Mouse (Mus musculus) mouse embryonic stem cell (cell line): Measurements from ENCODE around the gene Arntl.

Experiments
- in situ Hi-C, 2 experiments: fragments of 300-500 bp; cut with MboI; formaldehyde crosslinking; loops; 1 replicate in 1 of 2; 3 replicates in 1 of 2; pipeline ENCODE4 v1.14.3; 2019 to 2020; ENCODE audit warnings: low sequenced_read_pairs in 2 of 2, low pct_unique_long_range_greater_than_20kb in 1 of 2, mixed read lengths in 1 of 2; ENCODE audit not compliant: unreplicated experiment in 1 of 2

The Arntl gene

DNA sequence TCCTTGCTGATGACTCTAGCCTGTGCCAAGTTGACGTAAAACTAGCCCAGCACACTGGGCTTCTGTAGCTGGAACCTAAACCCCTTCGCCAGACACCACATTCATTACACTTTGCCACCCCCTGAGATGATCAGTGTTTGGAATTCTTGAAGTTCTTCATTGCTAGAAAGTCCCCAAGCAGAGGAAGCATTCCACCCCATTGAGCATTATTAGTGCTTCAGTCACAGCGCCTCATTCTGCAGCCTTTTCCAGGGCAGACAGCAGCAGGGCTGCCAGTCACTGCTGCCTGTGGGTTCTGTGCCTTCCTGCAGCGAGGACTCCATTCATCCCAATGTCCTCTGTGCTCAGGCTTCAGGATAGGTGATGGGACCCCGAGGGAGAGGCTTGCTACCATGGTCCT lies 37.9 kb downstream of the Arntl start:
- in situ Hi-C loops, result no loop called here

DNA sequence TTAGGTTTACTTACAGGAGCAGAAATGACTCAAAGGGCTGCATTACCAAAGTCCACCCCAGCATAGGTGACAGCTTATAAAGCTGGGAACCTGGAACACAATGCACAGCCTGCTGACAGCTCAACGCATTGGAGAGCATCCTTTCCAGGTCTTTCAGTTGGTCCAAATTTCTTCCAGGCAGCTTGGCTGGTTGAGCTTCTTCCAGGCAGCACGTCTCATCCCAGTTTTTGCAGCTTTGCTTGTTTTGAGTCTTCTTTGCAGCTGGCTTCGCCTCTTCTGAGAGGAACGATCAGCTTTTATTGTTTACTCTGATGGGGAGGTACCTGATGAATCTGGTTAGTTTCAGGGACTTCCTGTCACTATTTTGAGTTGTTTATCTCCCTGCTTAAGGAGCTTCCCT lies 39.2 kb downstream of the Arntl start:
- in situ Hi-C loops, result no loop called here

DNA sequence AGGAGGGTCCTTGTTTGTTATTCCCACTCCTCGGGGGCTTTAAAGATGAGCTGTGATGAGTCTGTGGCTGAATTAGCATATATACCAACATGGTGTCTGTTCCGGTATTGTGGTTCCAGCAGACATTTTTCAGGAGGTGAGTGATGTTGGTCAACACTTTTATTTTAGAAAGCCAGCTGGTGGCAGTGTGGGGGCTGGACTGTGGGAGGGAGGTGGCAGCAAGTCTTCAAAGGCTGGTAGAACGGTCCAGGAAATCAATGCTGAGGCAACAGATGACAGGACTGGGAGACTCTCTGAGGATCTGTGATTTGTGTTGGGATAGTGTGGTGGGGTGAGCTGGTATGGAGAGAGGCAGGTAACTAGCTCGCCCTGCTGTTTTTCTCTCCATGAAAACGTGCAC lies 39.9 kb downstream of the Arntl start:
- in situ Hi-C loops, result no loop called here

DNA sequence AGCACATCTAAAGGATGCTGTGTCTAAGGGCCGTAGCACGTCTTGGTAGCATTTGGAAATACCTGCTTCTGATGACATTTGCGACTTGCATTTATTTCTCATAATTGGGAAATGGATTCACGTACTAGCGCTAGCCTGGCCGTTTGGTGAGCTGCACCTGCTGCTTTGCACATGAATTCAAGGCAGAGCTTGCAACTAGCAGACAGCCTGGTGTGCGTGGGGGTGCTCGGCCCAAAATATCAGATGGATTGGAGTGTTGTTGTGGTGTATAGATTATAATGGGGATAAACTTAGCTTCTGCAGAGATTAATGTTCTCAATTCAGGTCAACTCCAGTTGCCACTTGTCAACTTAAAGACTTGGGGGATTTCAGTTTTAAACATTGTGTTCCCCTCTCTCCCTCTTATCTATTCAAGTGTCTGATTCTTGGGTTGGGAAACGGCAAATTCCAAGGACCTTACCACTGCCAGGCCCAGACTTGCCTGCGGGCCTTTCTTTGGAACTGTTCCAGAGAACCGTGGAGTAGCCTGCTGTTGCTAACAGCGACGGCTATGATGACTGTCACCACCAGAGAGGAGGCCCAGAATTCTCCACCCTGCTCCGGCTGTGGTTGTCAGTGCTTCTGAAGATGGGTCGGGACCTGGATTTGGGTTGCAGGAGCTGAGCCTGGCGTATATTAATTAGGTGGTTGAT lies 42.0 kb downstream of the Arntl start:
- in situ Hi-C loops, result no loop called here

DNA sequence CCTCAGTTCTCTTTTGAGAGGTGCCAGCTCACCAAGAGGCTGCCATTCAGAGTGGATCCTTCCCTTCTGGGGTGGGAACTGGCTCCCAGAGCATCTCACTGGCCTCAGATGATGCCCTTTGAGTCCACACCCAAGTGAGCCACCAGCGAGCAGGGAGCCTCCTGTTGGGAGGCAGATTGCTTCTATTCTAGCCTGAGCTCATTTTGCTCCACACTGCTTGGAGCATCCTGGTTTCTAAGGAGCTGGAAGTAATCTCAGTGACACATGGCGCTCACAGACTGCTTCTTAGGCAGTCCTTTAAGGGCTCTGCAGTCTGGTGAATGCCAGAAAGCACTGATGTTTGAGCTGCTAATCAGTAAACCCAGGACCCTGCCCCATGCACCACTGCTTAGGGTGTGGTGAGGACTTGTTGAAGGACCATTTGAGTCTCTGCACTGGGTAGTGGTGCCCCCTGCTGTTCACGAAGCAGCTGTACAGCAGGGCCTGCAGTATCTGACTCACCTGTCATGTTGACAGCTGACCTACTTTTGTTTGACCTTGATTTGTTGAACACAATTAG lies 43.2 kb downstream of the Arntl start:
- in situ Hi-C loops, result loop anchor here (5.0 to 25.0 kb wide), 4 partner anchors 103 to 563 kb away; partner anchors contain the start of gene Tead1 (in 1 of the 2)

DNA sequence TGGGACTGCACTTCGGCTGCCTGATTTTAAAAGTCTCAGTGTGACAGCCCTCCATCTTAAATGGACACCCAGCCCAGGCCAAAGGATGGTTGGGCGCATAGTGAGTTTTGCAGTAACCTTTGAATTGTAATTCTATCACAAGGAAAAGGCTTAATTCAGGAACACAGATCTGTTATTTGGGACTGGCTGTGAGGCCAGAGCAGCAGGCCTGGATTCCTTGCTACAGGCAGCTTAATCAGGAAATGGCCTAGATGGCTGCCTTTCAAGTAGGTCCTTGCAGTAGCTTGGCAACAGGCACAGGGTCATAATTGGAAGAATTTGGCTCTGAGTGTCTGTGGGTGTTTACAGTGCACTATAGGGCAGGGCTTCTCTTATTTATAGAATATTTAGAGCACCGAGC lies 43.7 kb downstream of the Arntl start:
- in situ Hi-C loops, result loop anchor here (5.0 to 25.0 kb wide), 4 partner anchors 104 to 564 kb away; partner anchors contain the start of gene Tead1 (in 1 of the 2)

DNA sequence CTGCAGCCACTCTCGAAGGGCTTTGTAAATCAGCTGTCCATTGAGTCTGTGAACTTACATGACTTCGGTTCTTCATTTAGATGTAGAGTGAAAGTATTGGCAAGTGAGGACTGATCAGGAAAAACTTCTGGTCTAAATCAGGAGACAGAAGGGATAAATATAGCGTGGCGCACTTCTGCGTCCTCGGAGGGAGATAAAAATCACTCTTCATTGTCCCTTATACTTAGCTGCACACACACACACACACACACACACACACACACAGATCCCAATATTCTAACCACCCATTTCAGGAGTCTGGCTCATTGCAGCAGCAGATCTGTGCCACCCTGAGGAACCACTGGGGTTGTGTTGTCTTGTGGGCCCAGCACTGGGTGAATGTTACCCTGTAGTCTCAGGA lies 44.3 kb downstream of the Arntl start:
- in situ Hi-C loops, result loop anchor here (5.0 to 25.0 kb wide), 4 partner anchors 104 to 564 kb away; partner anchors contain the start of gene Tead1 (in 1 of the 2)

DNA sequence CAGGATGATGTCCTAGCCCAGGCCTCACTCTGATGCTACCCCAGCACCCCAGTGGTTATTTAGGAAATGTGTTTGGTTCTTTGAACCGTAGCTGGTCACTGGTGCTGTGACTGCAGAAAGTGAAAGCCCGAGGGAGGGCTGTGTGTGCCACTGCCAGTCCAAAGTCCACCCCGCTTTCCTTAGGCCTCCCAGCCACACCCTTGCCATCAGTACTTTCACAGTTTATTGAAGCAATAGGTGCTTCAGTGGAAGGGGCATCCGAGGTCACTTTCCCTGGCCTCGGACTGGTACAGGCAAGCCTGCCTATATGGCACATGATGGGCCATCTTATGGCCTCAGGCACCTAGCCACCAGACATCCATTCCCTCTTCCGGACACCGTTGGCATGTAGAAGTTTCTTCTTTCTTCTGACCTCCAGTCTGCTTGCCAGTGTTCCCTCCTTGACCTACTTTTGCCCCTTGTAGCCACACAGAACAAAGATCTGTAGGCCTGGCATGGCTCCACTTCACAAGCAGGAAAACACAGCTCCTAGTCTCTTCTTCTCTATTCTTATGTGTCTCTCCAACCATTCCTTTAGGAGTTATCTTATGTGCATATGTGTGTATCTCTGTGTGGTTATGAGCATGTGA lies 46.6 kb downstream of the Arntl start:
- in situ Hi-C loops, result loop anchor here (5.0 to 25.0 kb wide), 4 partner anchors 107 to 567 kb away; partner anchors contain the start of gene Tead1 (in 1 of the 2)

DNA sequence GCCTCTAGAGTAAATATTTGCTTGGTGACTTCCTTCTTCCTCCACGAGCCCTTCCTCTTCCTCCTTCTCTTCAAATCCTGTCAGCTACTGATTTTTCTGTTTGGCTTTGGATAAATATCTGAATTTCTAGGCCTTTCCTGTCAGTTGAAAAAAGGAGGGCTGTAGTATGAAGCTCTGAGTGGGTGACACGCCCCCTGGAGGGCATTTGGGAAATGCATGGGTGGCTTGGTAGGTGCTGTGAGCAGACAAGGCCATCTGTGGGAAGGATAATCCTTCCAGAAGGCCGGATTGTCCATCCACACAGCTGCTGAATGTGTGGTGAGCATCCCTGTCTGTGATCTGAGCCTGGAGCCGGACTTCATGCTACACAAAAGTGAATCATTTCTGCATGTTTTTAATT lies 48.8 kb downstream of the Arntl start:
- in situ Hi-C loops, result loop anchor here (10.0 to 25.0 kb wide), 2 partner anchors 331 to 569 kb away; partner anchors contain the start of gene Tead1 (in 1 of the 2)

DNA sequence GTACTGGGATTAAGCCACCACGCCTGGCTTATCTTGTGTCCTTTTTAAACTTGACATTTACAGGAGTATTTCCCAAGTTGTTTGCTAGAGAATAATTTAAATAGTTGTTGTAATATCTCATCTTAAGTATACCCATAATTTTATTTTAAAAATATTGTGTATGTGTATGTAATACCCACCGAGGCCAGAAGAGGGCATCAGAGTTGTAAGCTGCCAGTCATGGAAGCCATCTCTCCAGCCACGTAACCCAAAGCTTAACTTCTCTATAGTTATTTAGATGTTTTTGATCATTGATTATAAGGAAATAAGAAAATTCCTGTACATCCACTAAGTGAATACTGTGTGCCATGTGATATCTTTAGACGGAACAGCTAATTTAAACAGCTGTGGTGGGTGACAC lies 51.2 kb downstream of the Arntl start:
- in situ Hi-C loops, result loop anchor here (10.0 to 25.0 kb wide), 2 partner anchors 334 to 571 kb away; partner anchors contain the start of gene Tead1 (in 1 of the 2)

DNA sequence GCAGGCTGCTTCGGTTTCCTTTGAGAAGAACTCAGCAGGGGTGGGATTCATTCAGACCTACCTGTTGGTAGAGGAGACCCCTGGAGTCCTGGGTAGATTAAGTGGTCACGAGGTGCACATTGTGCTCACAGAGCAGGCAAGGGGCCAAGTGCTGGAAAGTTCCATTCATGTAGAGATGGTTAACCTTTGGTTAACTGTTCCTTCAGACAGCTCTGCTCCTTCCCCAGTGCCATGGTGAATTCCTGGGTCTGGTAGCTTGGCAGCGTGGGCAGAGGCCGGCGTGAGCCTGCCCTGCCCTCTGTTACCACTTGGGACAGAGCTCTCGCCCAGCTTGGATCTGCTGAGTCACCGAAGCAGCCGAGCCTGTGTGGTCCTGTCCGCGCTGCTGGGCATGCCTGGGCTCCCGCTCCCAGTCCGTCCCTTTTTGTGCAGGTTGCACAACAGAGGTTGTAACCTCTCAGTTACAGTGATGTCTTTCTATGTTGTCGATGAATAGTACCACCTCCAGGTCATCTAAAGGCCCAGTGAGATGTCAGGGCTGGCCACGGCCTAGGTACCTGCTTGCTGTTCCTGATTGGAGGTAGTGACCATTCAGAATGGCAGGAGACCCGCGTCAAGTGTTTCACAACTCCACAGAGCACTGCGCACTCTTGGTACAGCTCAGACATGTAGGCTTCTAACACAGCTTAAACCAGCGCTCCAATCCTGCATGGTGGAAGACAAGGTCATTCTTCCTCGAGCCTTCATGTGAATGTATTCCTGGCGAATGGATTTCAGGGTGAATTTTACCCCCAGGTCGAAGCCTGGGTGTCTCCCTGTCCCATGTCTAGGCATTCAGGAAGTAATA lies 53.3 kb downstream of the Arntl start:
- in situ Hi-C loops, result loop anchor here in 1 of 2 experiments (25.0 kb wide), 1 partner anchor 573 kb away; the partner anchor contains the start of gene Tead1

DNA sequence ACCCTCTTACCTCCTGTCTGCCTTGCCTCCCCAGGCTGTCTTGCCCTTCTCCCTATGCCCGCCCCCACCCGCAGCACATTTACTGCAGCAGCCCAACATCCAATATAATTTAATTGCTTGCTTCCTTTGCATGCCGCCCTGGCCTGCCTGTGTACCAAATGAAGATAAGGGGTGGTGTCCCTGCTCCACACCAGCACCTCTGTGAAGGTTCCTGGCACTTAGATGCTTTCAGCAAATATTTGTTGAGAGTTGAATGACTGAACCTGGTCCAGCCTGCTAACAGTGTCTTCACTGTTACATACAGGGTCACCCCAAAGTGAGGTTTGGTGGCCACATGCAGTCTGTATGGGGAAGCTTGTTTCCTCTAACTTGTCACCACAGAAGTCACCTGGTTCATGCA lies 54.4 kb downstream of the Arntl start:
- in situ Hi-C loops, result loop anchor here in 1 of 2 experiments (25.0 kb wide), 1 partner anchor 574 kb away; the partner anchor contains the start of gene Tead1

DNA sequence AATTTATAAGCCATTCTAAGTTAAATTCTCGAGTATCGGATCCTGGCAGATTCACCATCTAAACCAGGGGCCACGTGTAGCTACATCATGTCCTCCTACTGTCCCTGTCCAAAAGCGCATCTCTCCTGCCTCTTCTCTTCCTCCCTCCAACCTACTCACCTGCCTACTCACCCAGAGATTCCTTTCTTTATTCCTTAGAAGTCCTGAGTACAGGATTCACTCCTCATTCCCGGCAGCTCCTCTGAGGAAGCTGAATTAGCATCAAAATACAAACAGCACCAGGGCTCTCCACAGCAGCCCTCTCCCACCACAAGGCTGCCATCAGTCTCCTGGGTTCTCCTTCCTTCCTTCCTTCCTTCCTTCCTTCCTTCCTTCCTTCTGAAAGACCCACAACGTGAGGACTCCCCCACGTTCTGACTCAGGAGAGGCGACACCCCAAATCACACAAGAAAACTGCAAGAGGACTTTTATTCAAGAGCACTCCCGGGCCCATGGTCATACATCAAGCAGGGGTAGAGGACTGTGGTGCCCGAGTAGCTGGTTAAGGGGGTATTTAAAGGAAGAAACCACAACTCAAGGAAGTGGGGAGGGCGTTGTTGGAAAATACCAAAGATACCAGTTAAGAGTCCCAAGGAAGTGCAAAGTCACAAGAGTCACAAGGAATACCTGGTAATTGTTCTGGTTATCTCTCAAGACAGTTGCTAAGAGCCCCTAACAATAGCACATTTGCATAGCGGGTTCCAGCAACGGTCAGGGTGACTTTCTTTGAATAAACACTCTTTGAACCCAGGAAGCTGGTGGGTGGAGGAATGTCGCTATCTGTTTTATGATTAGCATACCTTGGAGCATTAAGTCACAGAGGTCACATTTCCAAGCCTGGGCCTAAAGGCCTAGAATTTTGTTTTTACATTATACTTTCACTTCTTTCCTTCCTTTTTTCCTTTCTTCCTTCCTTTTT lies 55.5 kb downstream of the Arntl start:
- in situ Hi-C loops, result loop anchor here in 1 of 2 experiments (25.0 kb wide), 1 partner anchor 575 kb away; the partner anchor contains the start of gene Tead1

DNA sequence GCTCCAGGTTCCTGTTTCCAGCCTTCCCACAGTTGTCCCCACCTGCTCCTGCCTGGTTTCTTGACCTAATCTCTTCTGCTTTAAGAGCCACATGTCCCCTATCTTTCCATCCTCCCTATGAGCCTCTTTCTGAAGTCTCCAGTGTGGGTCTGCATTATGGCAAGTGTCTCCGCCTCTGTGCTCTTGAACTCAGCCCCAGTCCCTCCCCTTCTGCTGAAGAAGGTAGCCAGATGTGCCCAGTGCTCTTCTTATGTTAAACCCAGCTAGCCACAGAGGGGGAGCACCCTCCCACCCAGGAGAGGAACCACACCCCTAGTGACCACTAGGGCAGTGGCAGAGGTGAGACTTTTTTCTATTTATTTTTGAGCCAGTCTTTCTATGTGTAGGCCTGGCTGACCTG lies 56.7 kb downstream of the Arntl start:
- in situ Hi-C loops, result loop anchor here in 1 of 2 experiments (25.0 kb wide), 1 partner anchor 577 kb away; the partner anchor contains the start of gene Tead1

DNA sequence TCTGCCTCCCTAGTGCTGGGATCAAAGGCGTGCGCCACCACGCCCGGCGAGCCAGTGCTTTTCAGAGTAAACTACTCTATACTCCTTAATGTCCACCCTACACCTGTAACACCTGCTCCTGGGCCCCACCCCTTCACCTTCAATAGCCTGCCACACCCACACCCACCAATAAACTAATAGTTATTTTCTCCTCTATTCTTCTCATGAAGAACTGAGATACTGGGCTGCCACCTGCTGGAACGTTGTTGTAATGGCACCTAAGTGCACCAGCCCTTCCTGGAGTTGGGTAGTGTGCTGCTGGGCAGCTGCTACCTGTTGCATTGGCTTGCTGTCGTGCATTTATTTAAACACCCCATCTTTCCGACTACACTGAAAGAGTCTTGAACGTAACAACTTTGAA lies 61.0 kb downstream of the Arntl start:
- in situ Hi-C loops, result loop anchor here in 1 of 2 experiments (25.0 kb wide), 1 partner anchor 581 kb away; the partner anchor contains the start of gene Tead1

DNA sequence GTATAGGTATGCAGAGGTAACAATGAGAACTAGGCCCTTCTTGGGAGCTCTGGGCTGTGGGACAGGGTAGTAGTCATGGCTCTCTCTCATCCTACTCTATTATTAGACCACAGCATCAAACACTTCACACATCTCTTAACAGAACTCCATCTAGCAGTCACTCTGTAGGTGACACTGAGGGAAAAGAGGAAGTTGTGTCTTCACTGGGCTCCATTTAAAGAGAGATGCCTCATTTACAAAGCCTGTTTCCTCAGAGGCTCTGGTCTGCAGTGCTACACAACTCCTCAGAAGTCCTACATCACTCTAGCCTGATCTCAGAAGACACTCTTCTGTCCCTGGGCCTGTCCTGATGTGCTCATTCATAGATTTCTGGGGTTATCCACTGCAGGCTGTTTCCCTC lies 61.8 kb downstream of the Arntl start:
- in situ Hi-C loops, result loop anchor here in 1 of 2 experiments (25.0 kb wide), 1 partner anchor 582 kb away; the partner anchor contains the start of gene Tead1

DNA sequence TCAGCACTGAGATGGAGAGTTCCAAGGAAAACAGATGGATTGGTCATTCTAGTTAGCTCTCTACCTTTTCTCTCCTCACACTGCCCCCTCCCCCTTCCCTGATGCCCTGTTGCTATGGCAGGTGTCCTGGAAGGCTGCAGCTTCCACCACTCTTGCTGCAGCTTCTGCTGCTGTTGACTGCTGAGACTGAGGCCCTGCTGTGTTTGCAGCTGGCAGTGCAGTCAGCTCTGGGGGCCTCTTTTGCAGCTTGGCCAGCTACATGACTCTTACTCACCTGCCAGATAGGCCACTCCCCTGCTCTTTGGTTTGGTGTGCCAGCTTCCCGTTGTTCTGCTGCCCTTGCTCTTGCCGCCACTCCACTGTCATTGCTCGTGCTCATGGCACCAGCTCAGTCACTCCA lies 62.7 kb downstream of the Arntl start:
- in situ Hi-C loops, result loop anchor here in 1 of 2 experiments (25.0 kb wide), 1 partner anchor 583 kb away; the partner anchor contains the start of gene Tead1
